Mouse (Mus musculus) ES-E14 (cell line): Measurements from ENCODE around the gene Arhgap10. TPM values are rescaled to one million over a fixed set of nuclear protein-coding genes. Genes with fewer than 3 reads are reported as not detected.

Source experiments
- DNase-seq: peaks from one replicate; pipeline ENCODE4 v3.0.0-alpha.2; 2013; ENCODE audit warnings: low read depth, low spot score
- H3K27ac ChIP-seq: 2 replicates; pipeline ENCODE4 v1.5.1; 2012; ENCODE audit warnings: low read depth, mild to moderate bottlenecking, low read length, moderate library complexity, mixed read lengths; ENCODE audit not compliant: poor library complexity, insufficient read depth, severe bottlenecking
- H3K36me3 ChIP-seq: 2 replicates; pipeline ENCODE4 v1.6.1; 2012; ENCODE audit warnings: mild to moderate bottlenecking, low read length, moderate library complexity, mixed read lengths; ENCODE audit not compliant: control insufficient read depth, poor library complexity, insufficient read depth, severe bottlenecking
- H3K4me1 ChIP-seq, 2 experiments: fragments of 150-350 bp in 1 of 2; sonication (generic) in 1 of 2; 2 replicates each; pipeline ENCODE4 v1.6.1; 2012; ENCODE audit warnings: low read length in 2 of 2, mild to moderate bottlenecking in 1 of 2, mixed read lengths in 1 of 2; ENCODE audit not compliant: control insufficient read depth in 2 of 2, insufficient read depth in 2 of 2, poor library complexity in 1 of 2
- H3K4me3 ChIP-seq, 2 experiments: fragments of 150-350 bp in 1 of 2; sonication (generic) in 1 of 2; 2 replicates each; pipeline ENCODE4 v1.5.1; 2012; ENCODE audit warnings: low read length in 2 of 2, low read depth in 1 of 2, mild to moderate bottlenecking in 1 of 2, mixed read lengths in 1 of 2; ENCODE audit not compliant: insufficient read depth in 1 of 2, poor library complexity in 1 of 2, severe bottlenecking in 1 of 2
- H3K9ac ChIP-seq: 2 replicates; pipeline ENCODE4 v1.6.1; 2012; ENCODE audit warnings: low read depth, mild to moderate bottlenecking, low read length, mixed read lengths; ENCODE audit not compliant: poor library complexity, insufficient read depth, severe bottlenecking
- H3K9me3 ChIP-seq: fragments of 150-350 bp; sonication (generic); 2 replicates; pipeline ENCODE4 v1.6.1; 2012; ENCODE audit warnings: low read depth, mild to moderate bottlenecking, low read length; ENCODE audit not compliant: control insufficient read depth, insufficient read depth
- CHD2 ChIP-seq: IDR thresholded peaks from 2 replicates; pipeline ENCODE4 v1.6.1; 2014; ENCODE audit warnings: mild to moderate bottlenecking, low read depth, low read length, inconsistent platforms
- HCFC1 ChIP-seq: IDR thresholded peaks from 2 replicates; pipeline ENCODE4 v1.6.1; 2012; ENCODE audit warnings: low read length, inconsistent platforms, borderline replicate concordance; ENCODE audit not compliant: insufficient read depth
- MAFK ChIP-seq: IDR thresholded peaks from 2 replicates; pipeline ENCODE4 v1.6.1; 2014; ENCODE audit warnings: mild to moderate bottlenecking, low read depth, low read length, inconsistent platforms; ENCODE audit not compliant: insufficient read depth
- ZC3H11A ChIP-seq: IDR thresholded peaks from 2 replicates; pipeline ENCODE4 v1.6.1; 2012; ENCODE audit warnings: low read depth, mild to moderate bottlenecking, inconsistent platforms, low read length, borderline replicate concordance
- ZNF384 ChIP-seq: IDR thresholded peaks from 2 replicates; pipeline ENCODE4 v1.6.1; 2012; ENCODE audit warnings: low read depth, low read length, inconsistent platforms
- in situ Hi-C, 2 experiments: fragments of 600-800 bp; cut with MboI; formaldehyde crosslinking; loops; one replicate each; pipeline ENCODE4 v1.15.1; 2025; ENCODE audit warnings: low sequenced_read_pairs in 2 of 2, inconsistent platforms in 1 of 2; ENCODE audit not compliant: unreplicated experiment in 2 of 2
- total RNA-seq: library from RNA; depleted of rRNA; stranded (reverse); fragments of 300-350 nt; gene quantifications from 2 replicates; pipeline ENCODE4 v1.2.3, GENCODE M21; 2012

The Arhgap10 gene
- total RNA-seq, 1 experiment, result 10.8 TPM

DNA sequence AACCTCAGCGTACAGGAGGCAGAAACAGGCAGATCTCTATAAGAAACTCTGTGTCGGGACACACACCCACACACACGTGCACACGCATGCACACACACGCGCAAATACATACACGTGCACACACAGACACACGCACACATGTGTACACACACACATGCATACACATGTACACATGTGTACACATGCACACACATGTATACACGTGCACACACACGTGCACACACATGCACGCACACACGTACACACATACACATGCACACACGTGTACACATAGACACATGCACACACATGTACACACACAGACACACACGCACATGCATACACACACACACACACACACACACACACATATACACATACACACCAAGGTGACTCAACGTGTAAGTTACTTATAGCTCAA lies 106.5 kb downstream of the Arhgap10 start:
- in situ Hi-C loops, result no loop called here
- Histone ChIP-seq H3K36me3 (no peaks in the 10 kb centered on the region; the same call in 1 of the 2 replicates), H3K9me3 (no peaks in the 10 kb centered on the region), H3K4me3 (no peak overlapping the region), H3K4me1 (no peaks in the 10 kb centered on the region), H3K27ac (no peak overlapping the region), H3K9ac (no peak overlapping the region)
- TF ChIP-seq HCFC1 (no peak), MAFK (no peak), CHD2 (no peak), ZNF384 (no peak), ZC3H11A (no peak)
- no peak for DNase-seq

DNA sequence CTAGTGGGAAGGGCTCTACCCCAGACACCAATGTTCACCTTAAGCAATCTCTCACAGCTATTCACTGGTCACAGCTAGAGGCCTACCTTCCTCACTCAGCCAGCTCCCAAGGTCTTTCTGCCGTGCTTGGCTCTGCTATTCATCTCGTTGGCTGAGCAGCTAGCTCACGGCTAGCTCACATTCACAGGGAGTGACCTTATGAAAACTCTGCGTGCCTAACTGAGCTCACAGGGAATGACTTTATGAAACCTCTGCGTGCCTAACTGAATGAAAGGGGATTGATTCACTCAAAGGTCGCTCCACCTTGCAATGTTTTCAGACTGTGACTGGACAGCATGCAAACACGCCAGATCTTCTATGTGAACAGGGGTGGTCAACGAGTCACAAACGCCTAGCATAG lies 107.4 kb downstream of the Arhgap10 start:
- Histone ChIP-seq H3K9me3 (no peaks in the 10 kb centered on the region), H3K4me3 (no peak overlapping the region), H3K9ac (no peak overlapping the region), H3K4me1 (no peaks in the 10 kb centered on the region), H3K27ac (no peak overlapping the region), H3K36me3 (no peaks in the 10 kb centered on the region; the same call in 1 of the 2 replicates)
- in situ Hi-C loops, result no loop called here
- TF ChIP-seq MAFK (no peak), HCFC1 (no peak), ZC3H11A (no peak)
- no peak for DNase-seq

DNA sequence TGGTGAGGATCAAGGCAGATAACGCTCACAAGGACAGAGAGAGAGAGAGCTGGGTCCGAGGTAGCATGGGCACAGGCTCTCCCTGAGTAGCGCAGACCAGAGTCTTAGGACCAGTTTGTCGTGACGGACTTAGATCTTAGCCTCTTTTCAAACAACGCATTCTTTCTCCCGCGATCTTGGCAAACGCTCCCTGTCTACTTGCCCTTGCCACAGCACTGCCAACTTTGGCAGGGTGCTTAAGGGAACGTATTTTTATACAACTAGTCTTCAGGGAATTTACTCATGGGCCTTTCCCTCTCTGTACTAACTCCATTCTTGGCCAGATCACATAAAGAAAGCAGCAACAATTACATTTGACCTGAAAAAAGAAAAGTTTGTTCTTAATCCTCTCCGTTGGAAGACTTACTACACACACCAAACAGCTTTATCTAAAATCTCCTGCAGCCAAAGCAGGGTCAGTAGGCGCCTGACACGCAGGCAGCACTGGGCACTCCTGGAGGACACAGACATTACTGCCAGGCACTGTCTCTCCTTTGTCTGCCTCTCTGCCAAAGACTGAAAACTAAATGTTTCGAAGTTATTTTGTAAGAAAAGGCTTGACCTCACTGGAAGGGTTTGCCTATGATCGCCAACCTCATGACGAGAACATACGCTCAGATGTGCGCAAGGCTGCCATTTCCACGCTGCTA lies 109.1 kb downstream of the Arhgap10 start:
- TF ChIP-seq HCFC1, result no peak
- no peak for TF ChIP-seq ZNF384
- TF ChIP-seq MAFK, result no peak
- TF ChIP-seq ZC3H11A, result no peak
- no peak for TF ChIP-seq CHD2
- Histone ChIP-seq H3K9me3 (no peaks in the 10 kb centered on the region), H3K27ac (no peak overlapping the region), H3K4me3 (no peak overlapping the region), H3K36me3 (no peaks in the 10 kb centered on the region; the same call in 1 of the 2 replicates), H3K9ac (no peak overlapping the region), H3K4me1 (no peaks in the 10 kb centered on the region)
- in situ Hi-C loops, result no loop called here
- DNase-seq, result no peak

DNA sequence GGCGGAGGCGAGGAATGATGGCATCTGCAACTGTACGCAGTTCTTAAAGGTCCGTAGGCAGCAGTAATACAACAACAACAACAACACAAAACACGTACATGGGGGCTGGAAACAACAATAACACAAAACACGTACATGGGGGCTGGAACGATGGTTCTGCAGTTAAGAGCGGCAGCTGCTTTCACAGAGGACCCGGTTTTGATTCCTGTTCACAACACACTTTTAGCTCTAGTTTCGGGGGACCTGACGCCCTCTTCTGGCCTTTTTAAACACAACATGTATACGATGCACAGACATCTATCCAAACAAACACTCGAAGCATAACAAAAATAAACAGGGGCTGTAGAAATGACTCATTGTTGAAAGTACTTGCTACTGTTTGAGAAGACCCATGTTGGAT lies 110.9 kb downstream of the Arhgap10 start:
- H3K4me3 ChIP-seq, result peak overlapping the region in 1 of 2 experiments; percentile 24; a peak in 1 of 4 replicates
- no peaks in the 10 kb centered on the region; the same call in 1 of the 2 replicates for H3K36me3 ChIP-seq
- TF ChIP-seq HCFC1, result no peak
- TF ChIP-seq ZC3H11A, result 0 out of 2 replicates have a peak, but pooled peaks have one; percentile 14
- no peaks in the 10 kb centered on the region for H3K9me3 ChIP-seq
- no peaks in the 10 kb centered on the region for H3K4me1 ChIP-seq
- in situ Hi-C loops, result no loop called here
- H3K27ac ChIP-seq, result no peak overlapping the region
- no peak overlapping the region for H3K9ac ChIP-seq
- DNase-seq, result peak; percentile 34

DNA sequence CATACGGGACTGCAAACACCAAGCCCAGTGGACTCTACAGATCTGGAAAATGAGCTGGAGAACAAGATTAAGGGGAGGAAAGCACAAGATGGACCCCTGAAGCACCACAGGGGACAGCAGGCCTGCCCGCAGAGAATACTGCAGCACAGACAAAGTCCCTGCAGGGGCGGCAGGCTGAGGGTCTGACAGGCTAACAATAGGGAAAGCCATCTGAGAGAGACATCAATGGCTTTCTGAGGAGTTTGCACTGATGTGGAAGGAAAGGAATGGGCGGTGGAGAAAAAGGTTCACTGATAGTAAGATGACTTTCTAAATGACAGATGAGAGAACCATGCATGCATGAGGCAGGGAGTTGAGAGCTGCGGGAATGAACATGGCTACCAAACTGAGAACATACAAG lies 111.3 kb downstream of the Arhgap10 start:
- no peak for TF ChIP-seq HCFC1
- no peak for TF ChIP-seq ZC3H11A
- no peak for TF ChIP-seq MAFK
- no peak for TF ChIP-seq ZNF384
- no peak for TF ChIP-seq CHD2
- in situ Hi-C loops, result no loop called here
- no peaks in the 10 kb centered on the region; the same call in 1 of the 2 replicates for H3K36me3 ChIP-seq
- peak; percentile 19 for DNase-seq
- no peaks in the 10 kb centered on the region for H3K4me1 ChIP-seq
- H3K9ac ChIP-seq, result no peak overlapping the region
- no peak overlapping the region for H3K27ac ChIP-seq
- H3K4me3 ChIP-seq, result peak overlapping the region in 1 of 2 experiments; percentile 24; a peak in 1 of 4 replicates
- no peaks in the 10 kb centered on the region for H3K9me3 ChIP-seq
